Mouse (Mus musculus) A20 (cell line): Measurements from ENCODE around the gene Hlf.
A peak's percentile ranks its signal among the peaks of the same experiment; 100 is the strongest.

ENCODE experiments used
- DNase-seq: peaks from one replicate; pipeline ENCODE4 v3.0.0-alpha.2; 2011; ENCODE audit warnings: low read depth, low spot score

The Hlf gene

DNA sequence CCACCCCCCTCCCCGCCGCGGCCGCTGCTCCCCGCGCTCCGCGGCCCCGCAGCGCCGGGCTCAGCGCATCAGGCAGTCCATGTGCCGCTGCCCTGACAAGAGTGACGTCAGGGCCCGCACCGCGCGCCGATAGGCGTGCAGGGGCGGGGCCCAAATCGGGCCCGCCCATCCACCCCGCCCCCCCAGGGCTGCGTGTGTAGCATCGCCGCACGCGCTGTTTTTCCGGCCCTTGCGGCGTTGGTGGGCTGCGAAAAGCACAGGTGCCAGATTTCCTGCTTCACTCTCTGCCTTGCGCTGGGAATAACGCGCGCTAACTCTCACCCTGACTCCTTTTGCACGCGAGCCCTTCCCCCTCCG is at the start of gene Hlf:
Gene Hlf, minus strand, starts transcription at position 79 of the 357 bp plus-strand sequence.
- DNase-seq, result peak; percentile 83

GRCm38 (mm10) chr11:90438768-90439167 is 48.1 kb upstream of the Hlf start:
- DNase-seq, result no peak

DNA sequence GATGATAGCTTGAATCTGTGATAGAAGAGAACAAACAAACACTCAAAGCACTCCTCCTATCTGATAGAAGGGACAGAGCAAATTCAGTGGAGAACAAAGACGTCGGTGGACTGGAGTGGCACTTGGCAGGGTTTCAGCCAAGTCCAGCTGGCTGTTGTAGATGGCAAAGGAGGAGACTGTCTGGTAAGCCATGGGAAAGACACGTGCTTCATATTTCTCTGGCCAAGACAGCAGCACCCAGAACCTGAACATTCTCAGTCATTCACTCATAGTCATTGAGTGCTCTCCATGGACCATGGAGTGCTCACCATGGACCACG is 34.5 kb upstream of the Hlf start:
- DNase-seq, result no peak

GRCm38 (mm10) chr11:90424334-90425206 is 33.9 kb upstream of the Hlf start:
- no peak for DNase-seq

GRCm38 (mm10) chr11:90423896-90424295 is 33.2 kb upstream of the Hlf start:
- DNase-seq, result no peak

DNA sequence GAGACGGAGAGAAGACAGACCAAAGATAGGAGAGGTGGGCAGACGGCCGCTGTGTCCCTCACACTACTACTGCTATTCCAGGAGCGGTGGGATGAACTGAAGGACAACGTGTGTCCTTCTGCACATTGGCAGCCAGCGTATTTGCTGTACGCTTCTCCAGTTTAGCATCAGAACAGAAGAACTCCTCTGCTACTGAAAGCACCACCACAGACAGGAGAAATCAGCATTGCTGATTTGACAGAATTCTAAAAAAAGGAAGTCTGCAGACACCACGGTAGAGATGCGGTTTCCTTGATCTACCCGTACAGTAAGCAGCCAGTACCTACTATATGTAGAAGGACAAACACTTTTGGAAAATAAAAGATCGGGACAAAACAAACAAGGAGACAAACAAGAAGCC is 29.0 kb upstream of the Hlf start:
- DNase-seq, result no peak

- no peak for DNase-seq
Measured at GRCm38 (mm10) chr11:90417921-90418320, 27.2 kb upstream of the Hlf start.

DNA sequence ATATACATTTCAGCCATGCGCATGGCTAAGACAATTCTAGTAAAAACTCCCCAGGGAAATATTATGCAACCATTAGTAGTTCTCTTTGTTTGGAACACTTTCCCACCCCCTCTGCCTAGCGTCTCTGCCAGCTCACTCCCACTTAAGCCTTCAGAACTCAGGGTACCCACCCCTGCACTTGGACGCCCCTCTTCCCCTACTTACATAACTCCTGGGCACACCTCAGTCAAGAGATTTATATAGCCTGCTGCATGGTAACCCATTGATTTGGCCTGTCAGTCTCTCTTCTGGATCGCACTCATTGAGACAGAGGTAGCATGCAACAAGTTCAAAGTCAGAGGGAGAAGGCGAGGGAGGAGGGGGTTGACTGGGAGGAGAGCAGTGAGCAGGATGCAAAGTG is 26.3 kb upstream of the Hlf start:
- DNase-seq, result no peak

GRCm38 (mm10) chr11:90398850-90399249 is 8.2 kb upstream of the Hlf start:
- no peak for DNase-seq

- DNase-seq, result no peak
Measured at GRCm38 (mm10) chr11:90391271-90392185, 833 bp upstream of the Hlf start.

GRCm38 (mm10) chr11:90389902-90390816 is 536 bp downstream of the Hlf start:
- no peak for DNase-seq

- no peak for DNase-seq
Measured at GRCm38 (mm10) chr11:90389174-90389901, 1.4 kb downstream of the Hlf start.

DNA sequence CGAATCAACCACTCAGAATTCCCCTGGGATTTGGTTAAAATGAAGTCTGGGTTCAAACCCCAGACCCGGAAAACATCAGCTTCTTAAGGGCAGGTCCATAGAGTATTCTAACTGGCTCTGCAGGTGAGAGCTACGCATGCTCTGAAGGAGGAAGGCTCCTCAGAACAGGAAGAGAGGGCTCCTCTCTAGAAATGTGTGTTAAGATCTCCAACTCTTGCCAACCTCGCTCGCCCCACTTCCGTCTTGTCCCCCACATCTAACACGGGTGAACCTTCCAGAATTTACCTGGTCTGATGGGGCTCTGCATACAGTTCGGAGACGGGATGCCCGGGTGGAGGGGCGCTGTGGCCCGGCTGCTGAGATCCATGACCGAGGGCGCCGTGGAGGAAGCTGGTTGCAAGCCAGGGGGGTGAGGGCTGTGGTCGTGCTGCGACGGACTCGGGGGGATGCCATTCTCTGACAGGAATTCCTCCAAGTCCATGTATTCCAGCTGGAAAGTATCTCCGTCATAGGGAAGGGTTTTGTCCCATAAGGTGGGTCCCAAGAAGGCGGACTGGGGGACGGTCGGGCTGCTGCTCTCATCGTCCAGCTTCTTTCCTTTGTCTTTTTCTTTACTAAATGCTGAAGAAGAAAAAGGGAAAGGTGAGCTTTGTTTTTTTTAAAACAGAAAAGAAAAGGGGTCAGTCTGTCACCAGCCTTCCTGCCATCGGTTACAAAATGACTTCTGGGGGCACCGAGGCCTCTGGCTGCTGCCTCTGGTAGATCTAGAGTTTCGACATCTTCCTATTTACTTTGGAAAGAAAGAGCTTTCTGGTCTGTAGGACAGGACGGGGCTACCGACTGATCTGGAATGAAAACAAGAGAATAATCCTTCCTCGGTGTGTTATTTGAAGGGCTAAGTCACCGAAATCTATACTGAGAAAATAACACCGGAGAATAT is 2.9 kb downstream of the Hlf start:
- DNase-seq, result no peak

DNA sequence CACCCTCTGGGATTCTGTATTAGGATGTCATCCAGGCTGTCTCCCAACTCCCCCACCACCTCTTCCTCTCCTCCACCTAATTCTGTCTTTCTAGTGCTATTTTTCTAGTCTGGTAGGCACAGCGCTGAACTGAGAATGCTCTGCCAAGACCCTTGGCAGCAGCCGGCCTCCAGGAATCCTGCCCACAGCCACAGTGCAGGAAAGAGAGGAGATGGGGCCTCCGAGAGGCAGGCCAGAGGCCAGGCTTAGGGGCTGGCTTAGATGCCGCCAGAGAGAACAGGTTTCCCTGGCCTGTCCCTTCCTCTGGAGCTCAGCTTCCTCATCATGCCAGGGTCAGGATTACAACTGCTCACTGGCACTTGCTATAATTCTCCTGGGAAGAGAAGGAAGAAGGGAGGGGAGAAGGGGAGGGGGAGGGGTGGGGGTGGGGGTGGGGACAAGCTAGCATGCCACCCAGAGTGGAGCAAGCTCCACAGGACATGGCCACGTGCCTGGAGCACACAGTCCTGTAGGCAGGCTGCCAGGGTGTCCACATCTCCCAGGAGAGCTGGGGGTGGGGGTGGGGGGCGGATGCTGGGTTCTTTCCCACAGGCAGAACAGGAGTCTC is 8.6 kb downstream of the Hlf start:
- DNase-seq, result no peak

DNA sequence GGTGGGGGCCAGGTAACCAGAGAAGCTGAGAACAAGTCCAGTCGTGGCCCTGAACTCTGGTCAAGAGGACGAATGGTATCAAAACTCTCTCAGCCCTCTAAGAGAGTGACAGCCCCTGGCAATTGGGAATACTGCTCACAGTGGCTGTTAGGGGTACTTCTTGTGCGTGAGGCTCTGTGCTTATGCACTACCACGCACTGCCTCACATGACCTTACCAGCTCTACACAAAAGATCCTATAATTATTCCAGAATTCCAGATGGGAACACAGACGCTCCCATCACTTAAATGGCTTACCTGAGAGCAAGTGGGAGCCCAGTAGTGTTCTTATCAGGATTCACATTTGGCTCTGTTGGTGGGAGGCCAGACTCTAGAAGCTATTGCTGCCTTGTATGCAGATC is 9.6 kb downstream of the Hlf start:
- DNase-seq, result no peak

- DNase-seq, result no peak
Measured at GRCm38 (mm10) chr11:90380131-90380685, 10.5 kb downstream of the Hlf start.

DNA sequence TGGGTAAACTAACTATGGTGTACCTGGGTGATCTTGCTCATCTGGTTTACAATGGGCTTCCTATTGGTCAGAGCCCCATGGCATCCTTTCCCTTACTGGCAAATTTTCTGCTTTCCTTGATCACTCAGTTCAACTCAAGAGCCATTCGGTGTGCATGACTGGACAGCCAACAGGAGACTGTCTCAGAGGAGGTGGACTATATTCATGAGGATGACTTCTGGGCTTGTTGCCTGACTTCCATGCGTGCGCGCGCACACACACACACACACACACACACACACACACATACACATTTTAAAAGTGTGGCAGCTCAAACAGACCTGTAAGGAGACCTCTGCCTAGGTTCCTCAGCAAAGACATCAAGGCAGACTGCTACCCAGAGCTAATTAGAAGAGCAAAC is 12.7 kb downstream of the Hlf start:
- no peak for DNase-seq

GRCm38 (mm10) chr11:90376436-90376835 is 14.3 kb downstream of the Hlf start:
- no peak for DNase-seq

GRCm38 (mm10) chr11:90371470-90372100 is 19.1 kb downstream of the Hlf start:
- no peak for DNase-seq
